8 mouse cellular contexts compared by ENCODE assay signal in the genomic region with DNA sequence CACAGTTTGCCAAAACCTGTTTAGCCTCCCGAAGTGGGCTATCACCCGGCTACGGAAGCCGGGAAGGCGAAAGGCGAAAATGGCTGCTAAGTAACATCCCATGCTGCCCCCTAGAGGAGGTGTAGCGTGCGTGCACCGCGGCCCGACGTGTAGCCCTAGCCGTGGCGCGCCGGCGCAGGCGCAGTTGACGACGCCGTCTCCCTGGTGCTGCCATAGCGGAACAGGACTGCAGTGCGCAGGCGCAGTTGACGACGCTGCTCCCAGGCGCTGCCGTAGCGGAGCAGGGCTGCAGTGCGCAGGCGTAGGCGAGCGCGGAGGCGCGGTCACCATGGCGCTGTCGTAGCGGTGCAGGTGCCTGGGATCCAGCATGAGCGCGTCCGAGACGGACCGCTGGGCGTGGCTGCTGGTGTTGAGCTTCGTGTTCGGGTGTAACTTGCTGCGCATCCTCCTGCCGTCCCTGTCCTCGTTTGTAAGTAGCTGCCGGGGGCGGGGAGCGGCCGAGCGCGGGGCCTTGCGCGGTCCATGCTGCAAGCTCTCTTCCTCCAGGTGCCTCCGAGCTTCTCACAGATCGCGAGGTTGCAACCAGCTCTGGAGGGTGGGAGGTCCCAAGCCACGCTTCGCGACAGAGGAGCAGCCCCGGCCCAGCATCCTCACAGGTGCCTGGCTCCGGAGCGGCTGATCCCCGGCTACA. TPM values are rescaled to one million over a fixed set of nuclear protein-coding genes. Genes with fewer than 3 reads are reported as not detected.
DNase-seq lines count a peak whose midpoint lies in the region; ATAC-seq and TF ChIP-seq lines count a peak whose summit lies in the region.

A gene (plus strand): TSS at position 298 of the 691 bp plus-strand sequence.

- TF ChIP-seq EP300 in liver, embryonic 14.5 days (IDR thresholded peaks at IDR 0.05; ENCODE audit: low read depth) = no peak
- no peak for TF ChIP-seq EP300 in stomach, postnatal 0 days (optimal IDR thresholded peaks at IDR 0.05)

- peak within 1 kb of the TSS; percentile 93 for H3K4me3 ChIP-seq in forebrain, embryonic 10.5 days
- H3K4me3 ChIP-seq in heart, embryonic 15.5 days = peak within 1 kb of the TSS; percentile 93
- peak within 1 kb of the TSS; percentile 63 to 64 for H3K4me3 ChIP-seq in liver, embryonic 14.5 days (ENCODE audit: insufficient read depth in 1 of 2, low read depth in 2 of 2, low read length in 2 of 2)
- H3K4me3 ChIP-seq in neural tube, embryonic 11.5 days (ENCODE audit: low read depth, low read length) = peak within 1 kb of the TSS; percentile 71
- H3K4me3 ChIP-seq in stomach, postnatal 0 days (ENCODE audit: low read depth, low read length) = peak within 1 kb of the TSS; percentile 62

- peaks cover 12% of the 10 kb centered on the region for H3K9me3 ChIP-seq in forebrain, embryonic 10.5 days
- no peaks in the 10 kb centered on the region for H3K9me3 ChIP-seq in heart, embryonic 15.5 days (replicated peaks)
- H3K9me3 ChIP-seq in liver, embryonic 14.5 days (ENCODE audit: control insufficient read depth, low read length) = no peaks in the 10 kb centered on the region; the same call in 1 of the 2 replicates
- H3K9me3 ChIP-seq in neural tube, embryonic 11.5 days (ENCODE audit: control insufficient read depth, low read length) = no peaks in the 10 kb centered on the region
- H3K9me3 ChIP-seq in stomach, postnatal 0 days (ENCODE audit: control insufficient read depth, low read length) = no peaks in the 10 kb centered on the region

- peaks cover 27% of the 10 kb centered on the region for H3K4me1 ChIP-seq in forebrain, embryonic 10.5 days
- H3K4me1 ChIP-seq in heart, embryonic 15.5 days (replicated peaks) = peaks cover 42% of the 10 kb centered on the region
- H3K4me1 ChIP-seq in liver, embryonic 14.5 days (replicated peaks; ENCODE audit: control insufficient read depth in 2 of 2, insufficient read depth in 2 of 2, low read length in 1 of 2) = peaks cover 0 to 11% of the 10 kb centered on the region in 2 experiments; a peak in 3 of 4 replicates
- peaks cover 6% of the 10 kb centered on the region for H3K4me1 ChIP-seq in neural tube, embryonic 11.5 days (ENCODE audit: control insufficient read depth, insufficient read depth, low read length)
- 0 out of 2 replicates have a peak, but pooled peaks cover 2% of the 10 kb centered on the region for H3K4me1 ChIP-seq in stomach, postnatal 0 days (replicated peaks; ENCODE audit: control insufficient read depth, insufficient read depth)

- peak; percentile 95 for ATAC-seq in heart, embryonic 15.5 days (replicated peaks; ENCODE audit: insufficient number of reproducible peaks, insufficient read depth, low FRiP score, low read depth)
- ATAC-seq in liver, embryonic 14.5 days (ENCODE audit: insufficient read depth) = peak; percentile 98
- peak; percentile 90 for ATAC-seq in neural tube, embryonic 11.5 days (ENCODE audit: insufficient read depth, low FRiP score, low TSS enrichment)
- peak; percentile 97 for ATAC-seq in stomach, postnatal 0 days (ENCODE audit: low FRiP score, low TSS enrichment)

- DNase-seq in CD8-positive naive resting alpha-beta T cell, adult 2 months (ENCODE audit: low read depth in 2 of 2, low spot score in 2 of 2) = peak; percentile 99 to 100
- DNase-seq in c-Kit-positive CD71-negative TER-119-negative erythroid progenitor cells, embryonic 14.5 days (ENCODE audit: low read depth) = peak; percentile 99
- DNase-seq in forebrain, embryonic 10.5 days (ENCODE audit: extremely low spot score, low spot score) = peak; percentile 99
- DNase-seq in kidney, postnatal 25 days = peak; percentile 99 to 100
- peak; percentile 94 to 95 (median 95) for DNase-seq in liver, embryonic 14.5 days (ENCODE audit: low read depth in 3 of 3, low spot score in 3 of 3)
- peak; percentile 100 for DNase-seq in neural tube, embryonic 11.5 days (ENCODE audit: low spot score)
- DNase-seq in stomach, postnatal 0 days (ENCODE audit: low spot score) = peak; percentile 99

- H3K4me2 ChIP-seq in heart, embryonic 15.5 days = peak within 1 kb of the TSS; percentile 90
- peak within 1 kb of the TSS; percentile 75 for H3K4me2 ChIP-seq in liver, embryonic 14.5 days (ENCODE audit: low read depth)
- H3K4me2 ChIP-seq in neural tube, embryonic 11.5 days (ENCODE audit: low read depth) = peak within 1 kb of the TSS; percentile 76
- H3K4me2 ChIP-seq in stomach, postnatal 0 days (replicated peaks; ENCODE audit: low read depth) = peak within 1 kb of the TSS; percentile 84

- H3K27ac ChIP-seq in forebrain, embryonic 10.5 days = peak within 1 kb of the TSS; percentile 89
- peak within 1 kb of the TSS; percentile 73 for H3K27ac ChIP-seq in heart, embryonic 15.5 days
- no peak within 1 kb of the TSS for H3K27ac ChIP-seq in liver, embryonic 14.5 days
- no peak within 1 kb of the TSS for H3K27ac ChIP-seq in neural tube, embryonic 11.5 days (ENCODE audit: low read depth, low read length)
- peak within 1 kb of the TSS; percentile 69 for H3K27ac ChIP-seq in stomach, postnatal 0 days (replicated peaks)

- peak within 1 kb of the TSS; percentile 75 for H3K9ac ChIP-seq in heart, embryonic 15.5 days
- peak within 1 kb of the TSS; percentile 46 for H3K9ac ChIP-seq in liver, embryonic 14.5 days (replicated peaks)
- peak within 1 kb of the TSS; percentile 67 for H3K9ac ChIP-seq in neural tube, embryonic 11.5 days (ENCODE audit: low read length)
- H3K9ac ChIP-seq in stomach, postnatal 0 days (ENCODE audit: low read length) = peak within 1 kb of the TSS; percentile 62

- no peaks in the 10 kb centered on the region for H3K27me3 ChIP-seq in forebrain, embryonic 10.5 days (ENCODE audit: poor library complexity, severe bottlenecking)
- H3K27me3 ChIP-seq in heart, embryonic 15.5 days = no peaks in the 10 kb centered on the region
- H3K27me3 ChIP-seq in liver, embryonic 14.5 days (ENCODE audit: control insufficient read depth, insufficient read depth, low read length) = no peaks in the 10 kb centered on the region
- H3K27me3 ChIP-seq in neural tube, embryonic 11.5 days (ENCODE audit: control insufficient read depth, insufficient read depth, low read length) = no peaks in the 10 kb centered on the region
- no peaks in the 10 kb centered on the region for H3K27me3 ChIP-seq in stomach, postnatal 0 days (ENCODE audit: control insufficient read depth, insufficient read depth, low read length)

- H3K36me3 ChIP-seq in forebrain, embryonic 10.5 days (replicated peaks) = peaks cover 10% of the 10 kb centered on the region
- H3K36me3 ChIP-seq in heart, embryonic 15.5 days = no peaks in the 10 kb centered on the region
- H3K36me3 ChIP-seq in liver, embryonic 14.5 days (replicated peaks; ENCODE audit: control insufficient read depth, insufficient read depth, low read depth) = no peaks in the 10 kb centered on the region
- H3K36me3 ChIP-seq in neural tube, embryonic 11.5 days (ENCODE audit: control insufficient read depth, insufficient read depth, low read length) = no peaks in the 10 kb centered on the region
- H3K36me3 ChIP-seq in stomach, postnatal 0 days (ENCODE audit: control insufficient read depth, insufficient read depth, low read length) = no peaks in the 10 kb centered on the region

- WGBS in forebrain, embryonic 10.5 days = under 1% methylated on average over 68 of the region's 68 CpGs
- under 1% methylated on average over 68 of the region's 68 CpGs for WGBS in heart, embryonic 15.5 days
- WGBS in liver, embryonic 14.5 days (ENCODE audit: insufficient replicate concordance) = under 1% methylated on average over 68 of the region's 68 CpGs
- under 1% methylated on average over 68 of the region's 68 CpGs for WGBS in neural tube, embryonic 11.5 days
- under 1% methylated on average over 68 of the region's 68 CpGs for WGBS in stomach, postnatal 0 days

- peak; percentile 96 for TF ChIP-seq CTCF in liver, embryonic 14.5 days (IDR thresholded peaks at IDR 0.05; ENCODE audit: low read depth)
- peak; percentile 98 for TF ChIP-seq CTCF in stomach, postnatal 0 days (IDR thresholded peaks at IDR 0.05; ENCODE audit: low read depth)

RNA-seq across cellular contexts. Expression of the gene that starts here (rescaled TPM):
- polyA plus RNA-seq in forebrain, embryonic 10.5 days (2016; fragmentation: Nextera tagmentation; extraction: Ambion mirVana) = 127 and 128 TPM in 2 replicates
- polyA plus RNA-seq in heart, embryonic 15.5 days (2015; fragmentation: Nextera tagmentation; extraction: Ambion mirVana) = 49.2 and 52.8 TPM in 2 replicates
- polyA plus RNA-seq in liver, embryonic 14.5 days (2012; rRNA removed) = 4.3 and 7.3 TPM in 2 replicates
- 13.3 and 13.6 TPM in 2 replicates for polyA plus RNA-seq in liver, embryonic 14.5 days (2014; fragmentation: Nextera tagmentation; extraction: Ambion mirVana)
- 115 and 124 TPM in 2 replicates for polyA plus RNA-seq in neural tube, embryonic 11.5 days (2014; fragmentation: Nextera tagmentation; extraction: Ambion mirVana)
- 29.9 and 33.1 TPM in 2 replicates for polyA plus RNA-seq in stomach, postnatal 0 days (2015; fragmentation: Nextera tagmentation; extraction: Ambion mirVana)

Comparison
In these comparisons a context has a peak if more than half of its experiments do, and no peak if none do; other contexts are left out.
1. H3K27ac ChIP-seq: peak in forebrain, embryonic 10.5 days (single experiment), heart, embryonic 15.5 days (single experiment) and stomach, postnatal 0 days (single experiment); none in liver, embryonic 14.5 days (single experiment) and neural tube, embryonic 11.5 days (single experiment).
2. Peak in every context shown above with its lines, with median percentiles within 50 percentile points of each other: DNase-seq, H3K4me3 ChIP-seq, ATAC-seq, H3K4me2 ChIP-seq and H3K9ac ChIP-seq.